Comparison of ENCODE assay signal across 9 mouse cellular contexts in the genomic region with DNA sequence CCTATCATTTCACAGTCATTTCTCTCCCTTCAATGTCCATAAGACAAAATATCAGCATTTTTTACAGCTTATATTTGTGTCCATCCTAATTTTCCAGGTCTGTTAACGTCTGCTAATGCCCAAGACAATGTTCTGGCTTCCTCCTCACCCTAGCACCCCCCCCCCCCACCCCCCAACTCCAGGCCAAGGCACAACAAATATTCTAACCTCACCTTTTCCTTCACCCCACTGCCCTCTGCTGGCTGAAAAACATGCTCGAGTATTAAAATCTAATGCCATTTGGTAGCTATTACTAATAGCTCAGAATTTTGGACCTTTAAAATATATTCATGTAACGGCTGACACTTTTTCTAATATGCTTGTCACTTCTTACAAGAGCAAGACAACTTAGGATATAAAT. TPM values are rescaled to one million over a fixed set of nuclear protein-coding genes. Genes with fewer than 3 reads are reported as not detected.
A peak's percentile ranks its signal among the peaks of the same experiment; 100 is the strongest.
DNase-seq lines count a peak whose midpoint lies in the region; ATAC-seq and TF ChIP-seq lines count a peak whose summit lies in the region.
"Had no signal": no experiment of that assay in that cellular context is flagged by ENCODE, and none has a peak within 500 bp of the region (broad histone marks: within the 10 kb centered on the region; RNA-seq: fewer than 3 reads in every experiment).

No protein-coding gene starts in this region.

- no peaks in the 10 kb centered on the region for H3K9me3 ChIP-seq in midbrain, postnatal 0 days (ENCODE audit: low read length)
- no peaks in the 10 kb centered on the region for H3K9me3 ChIP-seq in midbrain, embryonic 16.5 days (replicated peaks; ENCODE audit: control insufficient read depth, low read length, poor library complexity, severe bottlenecking)
- H3K9me3 ChIP-seq in lung, postnatal 0 days (ENCODE audit: low read length) = no peaks in the 10 kb centered on the region
- H3K9me3 ChIP-seq: liver, embryonic 15.5 days had no signal

- no peak for ATAC-seq in cerebellum, adult (ENCODE audit: insufficient number of reproducible peaks, low FRiP score, low TSS enrichment)
- ATAC-seq in midbrain, postnatal 0 days (ENCODE audit: low FRiP score) = no peak
- no peak for ATAC-seq in midbrain, embryonic 16.5 days
- 0 out of 2 replicates have a peak, but pooled peaks have one; percentile 34 for ATAC-seq in granulocyte monocyte progenitor cell, adult 5-6 weeks (replicated peaks; ENCODE audit: poor library complexity, severe bottlenecking)
- no peak for ATAC-seq in lung, postnatal 0 days
- no peak for ATAC-seq in megakaryocyte-erythroid progenitor cell, adult 5-6 weeks (replicated peaks; ENCODE audit: low FRiP score, low TSS enrichment, poor library complexity, severe bottlenecking)

- peak; percentile 77 to 80 for DNase-seq in cerebellum, adult 18-20 months
- DNase-seq in midbrain, postnatal 0 days (ENCODE audit: low spot score) = peak; percentile 27
- DNase-seq in c-Kit-positive CD71-negative TER-119-negative erythroid progenitor cells, embryonic 14.5 days (ENCODE audit: low read depth) = peak; percentile 31
- peak; percentile 56 for DNase-seq in lung, postnatal 0 days (ENCODE audit: low spot score)

- no peak overlapping the region for H3K4me2 ChIP-seq in midbrain, postnatal 0 days (ENCODE audit: low read depth, low read length, poor library complexity, severe bottlenecking)
- H3K4me2 ChIP-seq in midbrain, embryonic 16.5 days (ENCODE audit: low read length) = no peak overlapping the region
- H3K4me2 ChIP-seq in lung, postnatal 0 days (replicated peaks; ENCODE audit: low read depth, low read length) = no peak overlapping the region
- H3K4me2 ChIP-seq: liver, embryonic 15.5 days had no signal

- H3K9ac ChIP-seq in midbrain, postnatal 0 days (replicated peaks; ENCODE audit: low read length, poor library complexity, severe bottlenecking) = no peak overlapping the region
- no peak overlapping the region for H3K9ac ChIP-seq in midbrain, embryonic 16.5 days (ENCODE audit: low read depth, low read length)
- H3K9ac ChIP-seq in lung, postnatal 0 days (replicated peaks; ENCODE audit: low read depth) = no peak overlapping the region
- H3K9ac ChIP-seq: liver, embryonic 15.5 days had no signal

- H3K4me1 ChIP-seq in midbrain, postnatal 0 days (ENCODE audit: insufficient read depth, low read length) = no peaks in the 10 kb centered on the region
- H3K4me1 ChIP-seq in midbrain, embryonic 16.5 days (ENCODE audit: control insufficient read depth, insufficient read depth, low read length) = no peaks in the 10 kb centered on the region
- no peaks in the 10 kb centered on the region for H3K4me1 ChIP-seq in lung, postnatal 0 days (ENCODE audit: insufficient read depth, low read depth, low read length)
- H3K4me1 ChIP-seq: liver, embryonic 15.5 days had no signal

- H3K4me3 ChIP-seq in midbrain, postnatal 0 days (ENCODE audit: low read depth, low read length) = no peak overlapping the region
- no peak overlapping the region for H3K4me3 ChIP-seq in midbrain, embryonic 16.5 days (ENCODE audit: low read depth, low read length)
- H3K4me3 ChIP-seq in lung, postnatal 0 days (ENCODE audit: low read depth, low read length) = no peak overlapping the region
- H3K4me3 ChIP-seq: liver, embryonic 15.5 days had no signal

- no peak overlapping the region for H3K27ac ChIP-seq in midbrain, postnatal 0 days (ENCODE audit: low read depth, low read length)
- no peak overlapping the region for H3K27ac ChIP-seq in midbrain, embryonic 16.5 days (ENCODE audit: low read length)
- H3K27ac ChIP-seq in lung, postnatal 0 days (ENCODE audit: low read length) = no peak overlapping the region
- H3K27ac ChIP-seq: liver, embryonic 15.5 days had no signal

- H3K27me3 ChIP-seq in midbrain, postnatal 0 days (ENCODE audit: insufficient read depth, low read length) = no peaks in the 10 kb centered on the region
- H3K27me3 ChIP-seq in midbrain, embryonic 16.5 days (ENCODE audit: control insufficient read depth, insufficient read depth, low read depth, low read length) = no peaks in the 10 kb centered on the region
- no peaks in the 10 kb centered on the region for H3K27me3 ChIP-seq in lung, postnatal 0 days (replicated peaks; ENCODE audit: insufficient read depth, low read length)

- peak; percentile 70 for TF ChIP-seq CTCF in midbrain, postnatal 0 days (IDR thresholded peaks at IDR 0.05)
- TF ChIP-seq CTCF in lung, postnatal 0 days (IDR thresholded peaks at IDR 0.05) = peak; percentile 74

- H3K36me3 ChIP-seq in midbrain, postnatal 0 days (ENCODE audit: insufficient read depth, low read length) = no peaks in the 10 kb centered on the region
- H3K36me3 ChIP-seq in midbrain, embryonic 16.5 days (ENCODE audit: control insufficient read depth, insufficient read depth, low read length) = no peaks in the 10 kb centered on the region
- H3K36me3 ChIP-seq in lung, postnatal 0 days (ENCODE audit: insufficient read depth, low read length) = no peaks in the 10 kb centered on the region
- H3K36me3 ChIP-seq: liver, embryonic 15.5 days had no signal

- 13% methylated on average over 3 of the region's 3 CpGs for WGBS in midbrain, postnatal 0 days
- WGBS in midbrain, embryonic 16.5 days = 12% methylated on average over 3 of the region's 3 CpGs
- 4% methylated on average over 3 of the region's 3 CpGs for WGBS in lung, postnatal 0 days

- no peak for TF ChIP-seq EP300 in lung, postnatal 0 days (IDR thresholded peaks at IDR 0.05)

RNA-seq across cellular contexts. Expression of gene Thpo, which starts 27.4 kb away (rescaled TPM):
- total RNA-seq in midbrain, postnatal 0 days (2014; rRNA removed) = 0.71 and 1.8 TPM in 2 replicates
- 0.76 and 0.81 TPM in 2 replicates for polyA plus RNA-seq in midbrain, postnatal 0 days (2015; fragmentation: Nextera tagmentation; extraction: Ambion mirVana)
- 1.5 TPM in 2 replicates for polyA plus RNA-seq in midbrain, embryonic 16.5 days (2015; fragmentation: Nextera tagmentation; extraction: Ambion mirVana)
- total RNA-seq in granulocyte monocyte progenitor cell, adult 5-6 weeks (2014; fragmentation: Nextera tagmentation) = not detected in 2 replicates
- total RNA-seq in granulocyte monocyte progenitor cell, adult 5-6 weeks (2017) = not detected in 2 replicates
- 0.54 and 0.81 TPM in 2 replicates for polyA plus RNA-seq in lung, postnatal 0 days (2015; fragmentation: Nextera tagmentation; extraction: Ambion mirVana)
- total RNA-seq in megakaryocyte-erythroid progenitor cell, adult 5-6 weeks (2014; fragmentation: Nextera tagmentation) = not detected in 2 replicates
- total RNA-seq in megakaryocyte-erythroid progenitor cell, adult 5-6 weeks (2017) = not detected in 2 replicates

RNA-seq across cellular contexts. Expression of gene Chrd, which starts 28.8 kb away (rescaled TPM):
- total RNA-seq in midbrain, postnatal 0 days (2014; rRNA removed) = 17.1 and 18.1 TPM in 2 replicates
- polyA plus RNA-seq in midbrain, postnatal 0 days (2015; fragmentation: Nextera tagmentation; extraction: Ambion mirVana) = 4.1 TPM in 2 replicates
- 3.7 and 4.5 TPM in 2 replicates for polyA plus RNA-seq in midbrain, embryonic 16.5 days (2015; fragmentation: Nextera tagmentation; extraction: Ambion mirVana)
- total RNA-seq in granulocyte monocyte progenitor cell, adult 5-6 weeks (2014; fragmentation: Nextera tagmentation) = not detected in 2 replicates
- not detected in 2 replicates for total RNA-seq in granulocyte monocyte progenitor cell, adult 5-6 weeks (2017)
- polyA plus RNA-seq in lung, postnatal 0 days (2015; fragmentation: Nextera tagmentation; extraction: Ambion mirVana) = 1.5 and 1.7 TPM in 2 replicates
- total RNA-seq in megakaryocyte-erythroid progenitor cell, adult 5-6 weeks (2014; fragmentation: Nextera tagmentation) = not detected in 2 replicates
- not detected in 2 replicates for total RNA-seq in megakaryocyte-erythroid progenitor cell, adult 5-6 weeks (2017)

RNA-seq across cellular contexts. Expression of gene Clcn2, which starts 44.1 kb away (rescaled TPM):
- total RNA-seq in midbrain, postnatal 0 days (2014; rRNA removed) = 61.9 and 69.4 TPM in 2 replicates
- 21.1 and 21.9 TPM in 2 replicates for polyA plus RNA-seq in midbrain, postnatal 0 days (2015; fragmentation: Nextera tagmentation; extraction: Ambion mirVana)
- polyA plus RNA-seq in midbrain, embryonic 16.5 days (2015; fragmentation: Nextera tagmentation; extraction: Ambion mirVana) = 22.3 and 25.4 TPM in 2 replicates
- total RNA-seq in granulocyte monocyte progenitor cell, adult 5-6 weeks (2014; fragmentation: Nextera tagmentation) = 2.6 and 6.0 TPM in 2 replicates
- total RNA-seq in granulocyte monocyte progenitor cell, adult 5-6 weeks (2017) = 1.9 and 3.8 TPM in 2 replicates
- 1.8 and 1.9 TPM in 2 replicates for polyA plus RNA-seq in lung, postnatal 0 days (2015; fragmentation: Nextera tagmentation; extraction: Ambion mirVana)
- 16.7 and 29.1 TPM in 2 replicates for total RNA-seq in megakaryocyte-erythroid progenitor cell, adult 5-6 weeks (2014; fragmentation: Nextera tagmentation)
- total RNA-seq in megakaryocyte-erythroid progenitor cell, adult 5-6 weeks (2017) = 4.9 and 8.0 TPM in 2 replicates

RNA-seq across cellular contexts. Expression of gene Polr2h, which starts 44.2 kb away (rescaled TPM):
- 40.0 and 40.3 TPM in 2 replicates for total RNA-seq in midbrain, postnatal 0 days (2014; rRNA removed)
- 72.3 and 84.6 TPM in 2 replicates for polyA plus RNA-seq in midbrain, postnatal 0 days (2015; fragmentation: Nextera tagmentation; extraction: Ambion mirVana)
- 83.0 and 88.0 TPM in 2 replicates for polyA plus RNA-seq in midbrain, embryonic 16.5 days (2015; fragmentation: Nextera tagmentation; extraction: Ambion mirVana)
- 62.4 and 81.5 TPM in 2 replicates for total RNA-seq in granulocyte monocyte progenitor cell, adult 5-6 weeks (2014; fragmentation: Nextera tagmentation)
- 61.8 and 91.6 TPM in 2 replicates for total RNA-seq in granulocyte monocyte progenitor cell, adult 5-6 weeks (2017)
- 37.5 and 48.2 TPM in 2 replicates for polyA plus RNA-seq in lung, postnatal 0 days (2015; fragmentation: Nextera tagmentation; extraction: Ambion mirVana)
- total RNA-seq in megakaryocyte-erythroid progenitor cell, adult 5-6 weeks (2014; fragmentation: Nextera tagmentation) = 81.4 and 97.1 TPM in 2 replicates
- 103 and 142 TPM in 2 replicates for total RNA-seq in megakaryocyte-erythroid progenitor cell, adult 5-6 weeks (2017)

Comparison
In these comparisons a context has a peak if more than half of its experiments do, and no peak if none do; other contexts are left out.
1. DNase-seq: peak in every context shown above with its lines; median percentile 78 in cerebellum, adult 18-20 months; 56 in lung, postnatal 0 days; 31 in c-Kit-positive CD71-negative TER-119-negative erythroid progenitor cells, embryonic 14.5 days; 27 in midbrain, postnatal 0 days.
2. RNA of gene Chrd, which starts 28.8 kb away (total RNA-seq): 17.1 to 18.1 TPM in midbrain, postnatal 0 days; not detected in granulocyte monocyte progenitor cell, adult 5-6 weeks and not detected in megakaryocyte-erythroid progenitor cell, adult 5-6 weeks; every median in the first group is over 10 times any median in the second.